16 mouse cellular contexts compared by ENCODE assay signal in the genomic region with DNA sequence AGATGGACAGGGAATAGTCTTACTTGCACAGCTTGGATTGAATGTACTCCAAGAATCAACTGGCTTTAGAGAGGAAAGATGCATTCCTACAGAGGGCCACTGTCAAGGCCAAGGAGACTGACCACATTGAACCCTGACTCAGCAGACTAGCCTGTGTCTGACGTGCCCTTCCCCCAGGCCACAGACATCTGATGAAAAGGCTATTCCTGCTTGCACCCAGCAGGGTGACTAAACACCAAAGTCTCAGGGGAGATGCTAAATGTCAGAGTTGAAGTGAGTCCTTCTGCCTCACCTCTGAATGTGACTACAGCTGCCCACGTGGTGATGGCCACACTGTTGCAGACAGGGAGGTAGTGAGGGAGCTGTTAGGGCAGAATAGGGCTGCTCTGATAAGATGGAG.
A peak's percentile ranks its signal among the peaks of the same experiment; 100 is the strongest.
DNase-seq lines count a peak whose midpoint lies in the region; ATAC-seq and TF ChIP-seq lines count a peak whose summit lies in the region.
"Had no signal": no experiment of that assay in that cellular context is flagged by ENCODE, and none has a peak within 500 bp of the region (broad histone marks: within the 10 kb centered on the region; RNA-seq: fewer than 3 reads in every experiment).

No protein-coding gene starts in this region.

- no peaks in the 10 kb centered on the region for H3K27me3 ChIP-seq in megakaryocyte, embryonic 14.5 days (replicated peaks)
- no peaks in the 10 kb centered on the region for H3K27me3 ChIP-seq in Patski
- no peaks in the 10 kb centered on the region for H3K27me3 ChIP-seq in myocyte (ENCODE audit: control insufficient read depth, insufficient read depth, insufficient read length)
- H3K27me3 ChIP-seq: limb, embryonic 15.5 days; neural tube, embryonic 15.5 days had no signal

- POLR2A ChIA-PET in Patski (lab: Charles Lee): no interaction called here

- no peak for TF ChIP-seq CTCF in Patski (IDR thresholded peaks at IDR 0.05)

- DNase-seq in Patski (ENCODE audit: low read depth, low spot score): no peak
- no peak for DNase-seq in cerebellum, adult 8-10 months
- no peak for DNase-seq in frontal cortex, adult 2 months (ENCODE audit: extremely low spot score in 1 of 2, low spot score in 1 of 2)
- no peak for DNase-seq in right cerebral cortex, postnatal 14 days
- DNase-seq: cerebellum, postnatal 10 days; lung, adult 2 months; right cerebral cortex, postnatal 25 days; thymus, postnatal 14 days had no signal

- ATAC-seq in megakaryocyte, adult 5-6 weeks (ENCODE audit: poor library complexity, severe bottlenecking): no peak
- peak; percentile 51 for ATAC-seq in Patski
- ATAC-seq in common myeloid progenitor, adult 5-6 weeks (replicated peaks; ENCODE audit: low read depth, poor library complexity, severe bottlenecking): 0 out of 2 replicates have a peak, but pooled peaks have one; percentile 42
- ATAC-seq: inflammation-experienced regulatory T-cells, adult 6 months had no signal

- H3K4me2 ChIP-seq in myocyte (ENCODE audit: low read depth): peak overlapping the region; percentile 16
- H3K4me2 ChIP-seq: limb, embryonic 15.5 days; neural tube, embryonic 15.5 days had no signal

- H3K4me1 ChIP-seq in megakaryocyte, embryonic 14.5 days: peaks cover 58% of the 10 kb centered on the region
- H3K4me1 ChIP-seq: limb, embryonic 15.5 days; neural tube, embryonic 15.5 days had no signal

- H3K9me3 ChIP-seq in megakaryocyte, embryonic 14.5 days: peaks cover 4% of the 10 kb centered on the region
- H3K9me3 ChIP-seq: limb, embryonic 15.5 days; neural tube, embryonic 15.5 days had no signal

- H3K36me3 ChIP-seq in megakaryocyte, embryonic 14.5 days (replicated peaks; ENCODE audit: low read length): peaks cover 6% of the 10 kb centered on the region
- no peaks in the 10 kb centered on the region for H3K36me3 ChIP-seq in myocyte (ENCODE audit: control insufficient read depth, insufficient read depth)
- H3K36me3 ChIP-seq: limb, embryonic 15.5 days; neural tube, embryonic 15.5 days had no signal

- peak overlapping the region; percentile 50 for H3K4me3 ChIP-seq in megakaryocyte, embryonic 14.5 days (replicated peaks)
- no peak overlapping the region for H3K4me3 ChIP-seq in myocyte
- H3K4me3 ChIP-seq: layer of hippocampus, adult 2 months; limb, embryonic 15.5 days; neural tube, embryonic 15.5 days had no signal

- CTCF ChIA-PET in Patski (lab: Charles Lee): interaction anchor here (1.2 to 1.8 kb wide), 4 partner anchors 10 to 140 kb away, joined by 3 to 5 read pairs (median 4); a partner anchor contains a TSS

- in situ Hi-C loops in Patski (cut with MboI; ENCODE audit: low pct_unique_long_range_greater_than_20kb): no loop called here

- TF ChIP-seq POLR2A in myocyte (IDR thresholded peaks at IDR 0.05; ENCODE audit: insufficient read length, low read depth): no peak

- no peak overlapping the region for H3ac ChIP-seq in myocyte (ENCODE audit: control insufficient read depth, insufficient read length)

- no peaks in the 10 kb centered on the region for H3K79me2 ChIP-seq in myocyte (ENCODE audit: control insufficient read depth, insufficient read depth)

TF ChIP-seq in myocyte, 11 proteins besides CTCF, POLR2A, EP300 and RAD21:
- TF ChIP-seq TCF3 (IDR thresholded peaks at IDR 0.05; ENCODE audit: insufficient read length, low read depth) (no peak), USF1 (IDR thresholded peaks at IDR 0.05; ENCODE audit: low read depth) (peak; percentile 75), CEBPB (IDR thresholded peaks at IDR 0.05; ENCODE audit: insufficient read depth, poor library complexity, severe bottlenecking) (peak; percentile 27; the same call in 1 of the 2 replicates), MYOD1 (IDR thresholded peaks at IDR 0.05; ENCODE audit: control insufficient read depth in 1 of 3, insufficient read length in 2 of 3, low read depth in 2 of 3) (peak in 1 of 3 experiments; percentile 15), MAX (IDR thresholded peaks at IDR 0.05; ENCODE audit: low read depth) (no peak), SRF (IDR thresholded peaks at IDR 0.05; ENCODE audit: control insufficient read depth, insufficient read length, low read depth) (no peak), E2F4 (IDR thresholded peaks at IDR 0.05; ENCODE audit: insufficient read depth) (no peak), TCF12 (IDR thresholded peaks at IDR 0.05; ENCODE audit: insufficient read depth, poor library complexity, severe bottlenecking) (no peak), POLR2AphosphoS2 (IDR thresholded peaks at IDR 0.05; ENCODE audit: insufficient read length, low read depth) (no peak), MYOG (IDR thresholded peaks at IDR 0.05; ENCODE audit: control insufficient read depth in 1 of 3, insufficient read depth in 1 of 3, insufficient read length in 2 of 3, low read depth in 2 of 3) (no peak), REST (IDR thresholded peaks at IDR 0.05; ENCODE audit: insufficient read depth, insufficient read length) (no peak)
TF ChIP-seq in myocyte: peak in this region for 3.
